Mouse (Mus musculus) c-Kit-positive CD71-negative TER-119-negative erythroid progenitor cells, embryonic 14.5 days (primary cell): ENCODE data around the gene Arhgef3.

Source experiments
- DNase-seq: peaks from one replicate; pipeline ENCODE4 v3.0.0-alpha.2; 2013; ENCODE audit warnings: low read depth

Arhgef3 gene

GRCm38 (mm10) chr14:27347666-27348065 lies 233.0 kb downstream of the Arhgef3 start:
- DNase-seq = no peak

- DNase-seq = no peak
These were observed 233.4 kb downstream of the Arhgef3 start for GRCm38 (mm10) chr14:27348088-27348487.

GRCm38 (mm10) chr14:27348656-27349055 lies 234.0 kb downstream of the Arhgef3 start:
- DNase-seq = no peak

DNA sequence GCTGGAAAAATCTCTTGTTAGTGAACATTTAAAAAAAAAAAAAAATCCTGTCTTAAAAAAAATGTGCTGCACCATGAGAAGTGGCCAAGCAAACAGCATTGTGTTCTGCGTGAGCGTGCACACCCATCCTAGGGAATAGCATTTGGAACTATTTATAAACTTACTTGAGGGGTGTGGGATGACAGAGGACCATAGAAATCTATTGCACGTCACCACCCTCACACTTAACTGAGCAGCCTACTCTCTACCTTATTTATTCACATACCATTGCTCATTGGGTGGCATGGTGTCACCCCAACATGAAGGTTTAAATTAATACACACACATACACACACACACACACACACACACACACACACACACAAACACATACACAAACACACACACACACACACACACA lies 234.4 kb downstream of the Arhgef3 start:
- DNase-seq = no peak

DNA sequence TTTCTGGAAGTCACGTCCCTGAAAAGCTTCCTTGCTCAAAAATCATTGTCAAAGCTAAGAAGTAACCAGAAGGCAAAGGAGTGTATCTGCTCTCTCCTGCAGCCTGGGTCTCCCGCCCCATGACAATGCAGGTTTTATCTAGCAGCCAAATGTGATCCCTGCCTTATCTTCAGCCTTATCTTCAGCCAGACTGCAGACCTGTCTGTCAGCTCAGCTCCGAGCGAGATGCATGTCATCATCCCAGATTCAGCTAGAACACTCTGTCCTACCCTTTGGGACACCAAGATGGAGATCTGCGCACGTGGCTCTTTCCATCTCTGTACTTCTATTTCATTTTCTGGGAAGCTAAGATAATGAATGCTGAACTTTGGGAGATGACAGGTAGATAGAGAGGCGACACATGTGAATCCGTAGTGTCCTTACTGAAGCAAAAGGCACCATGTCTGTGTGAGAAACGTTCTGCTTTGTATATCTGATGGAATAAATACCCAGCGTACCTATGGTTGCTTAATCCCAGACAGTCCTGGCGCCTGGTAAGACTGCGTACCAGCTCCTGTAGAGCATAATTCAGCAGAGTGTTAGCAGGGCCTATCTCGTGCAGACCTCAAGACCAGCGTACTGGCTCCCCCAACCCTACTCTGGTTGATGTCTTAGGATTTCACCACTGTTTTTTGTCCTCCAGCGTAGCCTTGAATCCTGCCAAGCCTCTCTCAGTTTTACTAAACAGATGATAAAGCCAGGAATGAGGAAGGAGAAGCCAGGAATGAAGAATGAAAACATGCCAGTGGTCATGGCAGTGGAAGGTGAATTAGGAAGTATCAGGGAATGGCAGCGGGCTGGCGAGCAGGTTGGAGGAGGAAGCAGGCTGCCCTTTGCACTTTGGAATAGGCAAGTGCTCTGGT lies 235.4 kb downstream of the Arhgef3 start:
- DNase-seq = no peak

GRCm38 (mm10) chr14:27351051-27351475 lies 236.4 kb downstream of the Arhgef3 start:
- no peak for DNase-seq

GRCm38 (mm10) chr14:27351476-27352079 lies 236.9 kb downstream of the Arhgef3 start:
- peak; percentile 57 for DNase-seq

GRCm38 (mm10) chr14:27352470-27352869 lies 237.8 kb downstream of the Arhgef3 start:
- DNase-seq = no peak

- no peak for DNase-seq
These were observed 240.5 kb downstream of the Arhgef3 start for GRCm38 (mm10) chr14:27355151-27355550.

DNA sequence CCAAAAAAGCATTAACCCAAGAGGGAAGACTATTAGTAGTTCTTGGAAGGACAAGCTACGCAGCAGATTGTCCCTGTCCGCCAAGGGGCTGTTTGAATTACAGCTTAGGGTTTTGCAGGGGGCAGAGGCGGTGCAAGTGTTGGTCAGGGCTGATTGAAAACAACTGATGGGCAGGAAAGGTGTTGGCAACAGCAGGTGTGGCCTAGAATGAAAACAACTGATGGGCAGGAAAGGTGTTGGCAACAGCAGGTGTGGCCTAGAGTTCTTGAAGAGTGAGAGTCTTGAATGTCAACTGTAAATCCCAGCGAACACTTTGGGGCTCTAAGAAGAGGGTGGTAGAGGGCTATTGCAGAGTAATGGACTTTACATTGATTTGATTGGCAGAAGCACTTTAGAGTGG lies 241.2 kb downstream of the Arhgef3 start:
- no peak for DNase-seq

GRCm38 (mm10) chr14:27357139-27357538 lies 242.4 kb downstream of the Arhgef3 start:
- DNase-seq = no peak

DNA sequence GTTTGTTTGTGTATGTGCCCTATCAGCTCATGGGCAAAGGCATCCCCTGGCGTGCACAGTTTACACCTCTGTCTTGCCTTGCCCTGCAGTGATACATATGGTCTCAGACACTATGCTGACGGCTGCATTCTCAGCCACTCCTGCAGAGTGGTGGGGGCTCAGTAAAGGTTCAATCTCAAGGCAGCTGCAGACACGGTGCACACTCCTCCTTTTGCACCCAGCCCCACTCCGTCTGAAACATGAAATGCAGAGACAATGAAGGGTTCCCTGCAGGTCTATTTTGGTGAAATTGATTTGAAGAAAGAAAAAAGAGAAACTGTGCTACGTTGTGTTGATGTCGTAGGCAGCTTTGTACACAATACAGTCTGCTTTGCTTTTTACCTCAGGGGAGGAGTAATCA lies 243.5 kb downstream of the Arhgef3 start:
- no peak for DNase-seq

DNA sequence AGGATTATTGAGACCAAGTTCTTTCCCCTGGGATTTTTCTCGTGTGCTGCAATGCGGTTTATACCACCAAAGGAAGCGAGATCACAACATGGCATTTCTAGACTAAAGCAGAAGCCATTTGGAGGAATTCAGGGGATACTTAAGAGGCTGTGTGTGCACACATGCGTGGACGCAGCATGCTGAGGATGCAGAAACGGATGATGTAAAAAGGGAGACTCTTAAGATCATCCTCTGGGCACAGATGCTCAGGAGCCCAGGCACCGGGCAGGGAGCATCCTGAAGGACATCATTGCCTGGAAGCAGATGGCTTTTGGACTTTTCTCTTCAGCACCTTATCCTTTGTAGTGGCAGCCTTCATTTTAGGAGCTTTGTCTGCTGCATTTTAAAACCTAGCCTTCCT lies 246.2 kb downstream of the Arhgef3 start:
- DNase-seq = no peak

DNA sequence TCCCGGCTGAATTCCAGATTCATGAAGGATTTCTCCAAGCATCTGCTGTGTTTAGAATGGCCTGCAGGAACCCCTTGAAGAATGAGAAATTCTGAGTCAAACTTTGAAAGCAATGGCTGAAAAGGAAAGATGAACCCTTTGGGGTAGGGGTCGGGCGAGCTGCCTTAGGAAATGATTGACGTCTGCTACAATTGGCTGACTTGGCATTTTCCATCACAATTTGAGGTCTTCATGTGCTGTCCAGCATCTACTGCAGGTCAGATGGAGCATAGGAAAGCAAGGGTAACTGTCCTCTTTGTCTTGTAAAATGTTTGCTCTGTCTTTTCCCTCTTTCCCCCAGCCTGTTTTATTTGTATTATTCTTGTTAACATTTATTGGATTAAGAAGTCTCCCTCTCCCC lies 246.8 kb downstream of the Arhgef3 start:
- DNase-seq = no peak

- DNase-seq = no peak
These were observed 250.1 kb downstream of the Arhgef3 start for GRCm38 (mm10) chr14:27364668-27365257.

GRCm38 (mm10) chr14:27367117-27367711 lies 252.5 kb downstream of the Arhgef3 start:
- DNase-seq = no peak

- DNase-seq = no peak
These were observed 253.9 kb downstream of the Arhgef3 start for GRCm38 (mm10) chr14:27368619-27369018.

DNA sequence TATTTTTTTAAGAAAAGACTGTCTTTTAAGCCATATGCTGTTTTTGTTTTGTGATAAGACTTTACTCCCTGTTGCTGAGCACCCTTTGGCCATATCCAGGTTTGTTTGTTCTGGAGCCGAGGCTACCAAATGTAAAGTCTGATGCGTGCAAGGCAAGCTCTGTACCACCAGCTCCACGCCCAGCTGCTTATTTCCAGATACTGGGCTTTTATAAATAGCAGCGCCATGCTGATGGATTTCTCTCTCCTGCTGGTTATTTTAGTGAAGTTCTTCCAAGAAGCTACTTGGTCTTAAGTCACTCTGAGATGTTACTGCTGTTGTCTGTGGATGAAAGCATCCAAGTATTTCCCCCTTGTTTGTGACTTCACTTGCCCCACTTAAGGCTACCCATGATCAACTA lies 254.8 kb downstream of the Arhgef3 start:
- DNase-seq = no peak

- no peak for DNase-seq
These were observed 257.0 kb downstream of the Arhgef3 start for GRCm38 (mm10) chr14:27371669-27372076.

- no peak for DNase-seq
These were observed 258.8 kb downstream of the Arhgef3 start for GRCm38 (mm10) chr14:27373498-27373897.

DNA sequence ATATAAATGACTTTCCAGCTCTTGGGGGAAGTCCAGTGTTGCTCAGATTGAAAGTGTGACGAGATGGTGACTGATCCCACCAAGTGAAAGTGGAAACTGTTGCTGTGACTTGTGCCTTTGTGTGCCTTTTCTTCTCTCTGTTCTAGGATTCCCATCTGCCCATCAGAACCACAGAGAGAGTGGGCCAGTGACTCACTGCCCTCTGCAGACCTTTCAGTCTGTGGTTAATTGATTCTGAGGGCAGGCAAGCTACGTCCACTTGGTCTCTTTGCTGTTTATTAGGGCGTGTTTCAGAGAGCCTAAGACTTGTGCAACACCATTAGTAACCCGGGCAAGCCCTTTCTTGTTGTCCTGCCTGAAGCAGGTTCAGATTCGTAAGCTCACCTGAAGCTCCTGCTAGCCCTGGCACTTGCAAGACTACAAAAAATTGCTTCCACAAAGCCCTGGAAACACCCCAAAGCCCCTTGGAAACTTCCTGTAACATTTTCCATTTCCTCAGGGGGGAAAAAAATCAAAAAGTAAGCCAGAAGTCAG lies 261.5 kb downstream of the Arhgef3 start:
- no peak for DNase-seq

GRCm38 (mm10) chr14:27378669-27379068 lies 264.0 kb downstream of the Arhgef3 start:
- no peak for DNase-seq
